Mouse (Mus musculus) forebrain, embryonic 10.5 days (tissue): ENCODE data around the gene Aamp. TPM values are rescaled to one million over a fixed set of nuclear protein-coding genes. Genes with fewer than 3 reads are reported as not detected.

ENCODE experiments used
- DNase-seq: peaks from one replicate; pipeline ENCODE4 v3.0.0-alpha.2; 2017; ENCODE audit warnings: low spot score; ENCODE audit errors: extremely low spot score
- H3K27ac ChIP-seq: fragments of 300-500 bp; sonication (generic); 2 replicates; pipeline ENCODE4 v1.5.1; 2016; ENCODE audit warnings: mild to moderate bottlenecking
- H3K27me3 ChIP-seq: fragments of 300-500 bp; sonication (generic); 2 replicates; pipeline ENCODE4 v1.6.1; 2016; ENCODE audit warnings: mild to moderate bottlenecking; ENCODE audit not compliant: poor library complexity, severe bottlenecking
- H3K36me3 ChIP-seq: fragments of 300-500 bp; sonication (generic); replicated peaks from 2 replicates; pipeline ENCODE4 v1.6.1; 2016; ENCODE audit warnings: mild to moderate bottlenecking, moderate library complexity
- H3K4me1 ChIP-seq: fragments of 300-500 bp; sonication (generic); 2 replicates; pipeline ENCODE4 v1.6.1; 2016
- H3K4me3 ChIP-seq: fragments of 300-500 bp; sonication (generic); 2 replicates; pipeline ENCODE4 v1.5.1; 2016; ENCODE audit warnings: mild to moderate bottlenecking, moderate library complexity
- H3K9me3 ChIP-seq: fragments of 300-500 bp; sonication (generic); 2 replicates; pipeline ENCODE4 v1.6.1; 2016; ENCODE audit warnings: mild to moderate bottlenecking, moderate library complexity
- WGBS: fragments of 180-500 bp; shearing (Covaris S2); methylation state at CpG from one replicate; pipeline ENCODE4 v1.1.7; 2016; 5-methylcytosine and 5-hydroxymethylcytosine counted together
- polyA plus RNA-seq: library from polyadenylated mRNA; unstranded; fragments of >200 nt; fragmentation: Nextera tagmentation; extraction: Ambion mirVana; gene quantifications from 2 replicates; pipeline ENCODE4 v1.2.1, GENCODE M21; 2016

Aamp gene
- polyA plus RNA-seq, 1 experiment from 2014 or later, result 246 TPM

GRCm38 (mm10) chr1:74237671-74238070 lies 46.9 kb downstream of the Aamp start:
- Histone ChIP-seq H3K4me1 (peaks cover 43% of the 10 kb centered on the region), H3K27me3 (no peaks in the 10 kb centered on the region), H3K36me3 (peaks cover 7% of the 10 kb centered on the region), H3K27ac (peak overlapping the region; percentile 94; the same call in 1 of the 2 replicates), H3K9me3 (no peaks in the 10 kb centered on the region), H3K4me3 (peak overlapping the region; percentile 99)
- WGBS, result 48% methylated on average over 5 of the region's 5 CpGs
- DNase-seq, result no peak

- DNase-seq, result no peak
- no peaks in the 10 kb centered on the region for H3K27me3 ChIP-seq
- under 1% methylated on average over 57 of the region's 57 CpGs for WGBS
These were observed 47.8 kb downstream of the Aamp start for GRCm38 (mm10) chr1:74236590-74237317.

GRCm38 (mm10) chr1:74235938-74236589 lies 48.5 kb downstream of the Aamp start, which contains the start of gene Arpc2:
Gene Arpc2 (plus strand): TSS chr1:74236084.
- Histone ChIP-seq H3K9me3 (no peaks in the 10 kb centered on the region), H3K4me3 (peak within 1 kb of the TSS; percentile 99), H3K36me3 (peaks cover 5% of the 10 kb centered on the region; the same call in 1 of the 2 replicates), H3K27ac (peak within 1 kb of the TSS; percentile 94), H3K4me1 (peaks cover 43% of the 10 kb centered on the region), H3K27me3 (no peaks in the 10 kb centered on the region)
- 1% methylated on average over 55 of the region's 55 CpGs for WGBS
- peak; percentile 95 for DNase-seq

More at GRCm38 (mm10) chr1:74236590-74237317, 47.8 kb downstream of the Aamp start:
- H3K27ac ChIP-seq, result peak overlapping the region; percentile 94
- H3K4me3 ChIP-seq, result peak overlapping the region; percentile 99
- no peaks in the 10 kb centered on the region for H3K9me3 ChIP-seq
- peaks cover 43% of the 10 kb centered on the region for H3K4me1 ChIP-seq
- H3K36me3 ChIP-seq, result peaks cover 5% of the 10 kb centered on the region; the same call in 1 of the 2 replicates

- no peaks in the 10 kb centered on the region for H3K9me3 ChIP-seq
- no peak overlapping the region for H3K27ac ChIP-seq
- no peak for DNase-seq
- no peaks in the 10 kb centered on the region for H3K27me3 ChIP-seq
- WGBS, result no CpG with 5 or more reads among the region's 1 CpGs
- H3K36me3 ChIP-seq, result no peaks in the 10 kb centered on the region
- peaks cover 4% of the 10 kb centered on the region; the same call in 1 of the 2 replicates for H3K4me1 ChIP-seq
- no peak overlapping the region for H3K4me3 ChIP-seq
These were observed 53.5 kb downstream of the Aamp start for GRCm38 (mm10) chr1:74230992-74231391.

- Histone ChIP-seq H3K27ac (no peak overlapping the region), H3K27me3 (no peaks in the 10 kb centered on the region), H3K4me3 (no peak overlapping the region), H3K4me1 (no peaks in the 10 kb centered on the region), H3K9me3 (no peaks in the 10 kb centered on the region), H3K36me3 (no peaks in the 10 kb centered on the region)
- no peak for DNase-seq
- WGBS, result 78% methylated on average over 2 of the region's 2 CpGs
These were observed 54.6 kb downstream of the Aamp start for GRCm38 (mm10) chr1:74229942-74230341.

Other genes with a start within 250 kb of the Aamp start
- gene Tns1, start 160.3 kb downstream of the Aamp start, polyA plus RNA-seq, result 11.6 and 15.9 TPM in 2 replicates
- gene Rufy4, start 159.2 kb downstream of the Aamp start, polyA plus RNA-seq, result 0.27 and 0.35 TPM in 2 replicates
- gene Cxcr2, start 130.7 kb downstream of the Aamp start, polyA plus RNA-seq, result 0.05 and 0.14 TPM in 2 replicates
- not detected in 2 replicates for gene Cxcr1, start 90.1 kb downstream of the Aamp start, polyA plus RNA-seq
- gene Arpc2, start 48.7 kb downstream of the Aamp start, polyA plus RNA-seq, result 345 TPM in 2 replicates
- gene Gpbar1, start 6.2 kb downstream of the Aamp start, polyA plus RNA-seq, result 0.14 and 0.33 TPM in 2 replicates
- gene Pnkd, start 192 bp upstream of the Aamp start, polyA plus RNA-seq, result 99.7 and 101 TPM in 2 replicates
- 8.1 and 8.3 TPM in 2 replicates for gene Tmbim1, start 20.9 kb upstream of the Aamp start, polyA plus RNA-seq
- 0.12 and 0.34 TPM in 2 replicates for gene Catip, start 77.4 kb upstream of the Aamp start, polyA plus RNA-seq
- gene Slc11a1, start 90.5 kb upstream of the Aamp start, polyA plus RNA-seq, result 2.7 and 2.9 TPM in 2 replicates
- 38.0 and 38.2 TPM in 2 replicates for gene Ctdsp1, start 106.8 kb upstream of the Aamp start, polyA plus RNA-seq
- gene Vil1, start 124.6 kb upstream of the Aamp start, polyA plus RNA-seq, result 0.12 and 0.17 TPM in 2 replicates
- 112 TPM in 2 replicates for gene Cnot9, start 221.3 kb upstream of the Aamp start, polyA plus RNA-seq